Mouse (Mus musculus): ENCODE data around the gene Ccdc3.

GRCm38 (mm10) chr2:5214581-5214980 lies 77.0 kb downstream of the Ccdc3 start:
- TF ChIP-seq CTCF (conservative IDR thresholded peaks at IDR 0.05; ENCODE audit: low read length) (no peak), NANOG (IDR thresholded peaks at IDR 0.05; ENCODE audit: borderline replicate concordance, low read length) (no peak)
